Mouse (Mus musculus) intestine, postnatal 0 days (tissue): ENCODE results near the gene Cdc37. TPM values are rescaled to one million over a fixed set of nuclear protein-coding genes. Genes with fewer than 3 reads are reported as not detected.

ENCODE experiments used
- ATAC-seq: fragments of 200-750 bp; cut with Nextera tagmentation; 2 replicates; pipeline ENCODE4 v1.8.0; 2017; ENCODE audit warnings: mild to moderate bottlenecking, moderate TSS enrichment, moderate library complexity
- H3K27ac ChIP-seq: fragments of 300-500 bp; sonication (generic); 2 replicates; pipeline ENCODE4 v1.5.1; 2014; ENCODE audit warnings: mild to moderate bottlenecking, low read depth, low read length, moderate library complexity
- H3K27me3 ChIP-seq: fragments of 300-500 bp; sonication (generic); replicated peaks from 2 replicates; pipeline ENCODE4 v1.6.1; 2014; ENCODE audit warnings: low read length, mixed read lengths; ENCODE audit not compliant: control insufficient read depth, insufficient read depth
- H3K36me3 ChIP-seq: fragments of 300-500 bp; sonication (generic); 2 replicates; pipeline ENCODE4 v1.6.1; 2014; ENCODE audit warnings: mild to moderate bottlenecking, moderate library complexity; ENCODE audit not compliant: control insufficient read depth, insufficient read depth
- H3K4me1 ChIP-seq: fragments of 300-500 bp; sonication (generic); replicated peaks from 2 replicates; pipeline ENCODE4 v1.6.1; 2014; ENCODE audit warnings: antibody characterized with exemption, low read length, mixed read lengths; ENCODE audit not compliant: control insufficient read depth, insufficient read depth
- H3K4me2 ChIP-seq: fragments of 300-500 bp; sonication (generic); replicated peaks from 2 replicates; pipeline ENCODE4 v1.6.1; 2014; ENCODE audit warnings: low read depth, mild to moderate bottlenecking, moderate library complexity
- H3K4me3 ChIP-seq: fragments of 300-500 bp; sonication (generic); 2 replicates; pipeline ENCODE4 v1.5.1; 2014; ENCODE audit warnings: low read depth, low read length
- H3K9ac ChIP-seq: fragments of 300-500 bp; sonication (generic); 2 replicates; pipeline ENCODE4 v1.6.1; 2014; ENCODE audit warnings: mild to moderate bottlenecking, low read depth, low read length
- H3K9me3 ChIP-seq: fragments of 300-500 bp; sonication (generic); 2 replicates; pipeline ENCODE4 v1.6.1; 2016; ENCODE audit warnings: mixed run types; ENCODE audit not compliant: control insufficient read depth
- CTCF ChIP-seq: sonication (generic); IDR thresholded peaks from 2 replicates; pipeline ENCODE4 v1.5.1; 2016; ENCODE audit warnings: low read depth, mild to moderate bottlenecking, control low read depth, antibody characterized with exemption, moderate library complexity
- WGBS: fragments of 180-500 bp; shearing (Covaris S2); extraction: QIAGEN DNeasy Blood & Tissue Kit; methylation state at CpG from one replicate; pipeline ENCODE4 v1.1.7; 2014; 5-methylcytosine and 5-hydroxymethylcytosine counted together
- polyA plus RNA-seq: library from polyadenylated mRNA; unstranded; fragments of >200 nt; fragmentation: Nextera tagmentation; extraction: Ambion mirVana; gene quantifications from 2 replicates; pipeline ENCODE4 v1.2.1, GENCODE M21; 2015

The Cdc37 gene
- polyA plus RNA-seq, 1 experiment from 2014 or later: 115 TPM

GRCm38 (mm10) chr9:21165041-21165951, 15.5 kb upstream of the Cdc37 start, which contains the start of gene Pde4a:
Gene Pde4a (plus strand): TSS chr9:21165714.
- 1% methylated on average over 84 of the region's 86 CpGs for WGBS

GRCm38 (mm10) chr9:21164072-21164471, 14.3 kb upstream of the Cdc37 start:
- Histone ChIP-seq H3K4me3 (0 out of 2 replicates have a peak overlapping the region, but pooled peaks have one; percentile 21), H3K27ac (no peak overlapping the region), H3K9ac (no peak overlapping the region), H3K36me3 (no peaks in the 10 kb centered on the region), H3K4me2 (peak overlapping the region; percentile 83), H3K9me3 (no peaks in the 10 kb centered on the region), H3K27me3 (peaks cover 38% of the 10 kb centered on the region), H3K4me1 (0 out of 2 replicates have a peak, but pooled peaks cover 9% of the 10 kb centered on the region)
- 3% methylated on average over 25 of the region's 26 CpGs for WGBS
- ATAC-seq: no peak
- TF ChIP-seq CTCF: no peak

More at GRCm38 (mm10) chr9:21165041-21165951, 15.5 kb upstream of the Cdc37 start, which contains the start of gene Pde4a:
- no peak for ATAC-seq
- Histone ChIP-seq H3K27me3 (peaks cover 38% of the 10 kb centered on the region), H3K4me2 (peak within 1 kb of the TSS; percentile 83), H3K4me3 (peak within 1 kb of the TSS; percentile 50), H3K36me3 (no peaks in the 10 kb centered on the region), H3K4me1 (0 out of 2 replicates have a peak, but pooled peaks cover 9% of the 10 kb centered on the region), H3K9ac (peak within 1 kb of the TSS; percentile 43), H3K9me3 (no peaks in the 10 kb centered on the region), H3K27ac (0 out of 2 replicates have a peak within 1 kb of the TSS, but pooled peaks have one; percentile 36)
- no peak; the same call in 1 of the 2 replicates for TF ChIP-seq CTCF

GRCm38 (mm10) chr9:21163086-21164050, 13.6 kb upstream of the Cdc37 start:
- Histone ChIP-seq H3K27me3 (peaks cover 38% of the 10 kb centered on the region), H3K4me2 (peak overlapping the region; percentile 83; the same call in 1 of the 2 replicates), H3K4me1 (0 out of 2 replicates have a peak, but pooled peaks cover 5% of the 10 kb centered on the region), H3K9me3 (no peaks in the 10 kb centered on the region), H3K27ac (no peak overlapping the region), H3K36me3 (no peaks in the 10 kb centered on the region), H3K4me3 (no peak overlapping the region), H3K9ac (no peak overlapping the region)
- whole genome bisulfite sequencing: 40% methylated on average over 11 of the region's 11 CpGs
- no peak for ATAC-seq
- TF ChIP-seq CTCF: no peak

GRCm38 (mm10) chr9:21161209-21161909, 11.6 kb upstream of the Cdc37 start:
- ATAC-seq: peak; percentile 71
- under 1% methylated on average over 52 of the region's 52 CpGs for WGBS
- TF ChIP-seq CTCF: peak; percentile 95
- Histone ChIP-seq H3K4me1 (0 out of 2 replicates have a peak, but pooled peaks cover 5% of the 10 kb centered on the region), H3K9me3 (no peaks in the 10 kb centered on the region), H3K36me3 (no peaks in the 10 kb centered on the region), H3K9ac (peak overlapping the region; percentile 57), H3K4me3 (peak overlapping the region; percentile 52), H3K4me2 (peak overlapping the region; percentile 90), H3K27ac (no peak overlapping the region), H3K27me3 (peaks cover 33% of the 10 kb centered on the region)

- WGBS: 89% methylated on average over 3 of the region's 3 CpGs
- no peak for ATAC-seq
- H3K4me1 ChIP-seq: no peaks in the 10 kb centered on the region
- no peak overlapping the region for H3K27ac ChIP-seq
- H3K4me2 ChIP-seq: no peak overlapping the region
- no peak for TF ChIP-seq CTCF
- no peak overlapping the region for H3K4me3 ChIP-seq
- no peaks in the 10 kb centered on the region for H3K9me3 ChIP-seq
- H3K27me3 ChIP-seq: no peaks in the 10 kb centered on the region
- H3K9ac ChIP-seq: no peak overlapping the region
- H3K36me3 ChIP-seq: no peaks in the 10 kb centered on the region
Observed at GRCm38 (mm10) chr9:21154787-21155186, 5.0 kb upstream of the Cdc37 start.
